Mouse (Mus musculus) spleen, adult 2 months (tissue): ENCODE results near the gene Stum. TPM values are rescaled to one million over a fixed set of nuclear protein-coding genes. Genes with fewer than 3 reads are reported as not detected.

Experiments used
- DNase-seq, 2 experiments: peaks; one replicate each; pipeline versions ENCODE4 v3.0.0 to v3.0.0-alpha.2; 2012 to 2021; ENCODE audit warnings: low spot score in 2 of 2, low read depth in 1 of 2
- H3K27ac ChIP-seq: fragments of 200-500 bp; 2 replicates; pipeline ENCODE4 v1.5.1; 2012; ENCODE audit warnings: low read length, inconsistent platforms; ENCODE audit not compliant: insufficient read depth
- H3K27me3 ChIP-seq: fragments of 200-500 bp; 2 replicates; pipeline ENCODE4 v1.6.1; 2012; ENCODE audit warnings: mild to moderate bottlenecking, moderate library complexity, low read length, inconsistent platforms; ENCODE audit not compliant: control insufficient read depth, insufficient read depth
- H3K36me3 ChIP-seq: fragments of 200-500 bp; 2 replicates; pipeline ENCODE4 v1.6.1; 2012; ENCODE audit warnings: mild to moderate bottlenecking, low read length, inconsistent platforms; ENCODE audit not compliant: control insufficient read depth, insufficient read depth
- H3K4me1 ChIP-seq: fragments of 200-500 bp; 2 replicates; pipeline ENCODE4 v1.6.1; 2011; ENCODE audit warnings: inconsistent platforms; ENCODE audit not compliant: control insufficient read depth, insufficient read depth, insufficient read length
- H3K4me3 ChIP-seq: fragments of 200-500 bp; 2 replicates; pipeline ENCODE4 v1.5.1; 2011; ENCODE audit warnings: mild to moderate bottlenecking, inconsistent platforms; ENCODE audit not compliant: insufficient read depth, insufficient read length; ENCODE audit errors: extremely low read depth
- CTCF ChIP-seq: fragments of 200-500 bp; IDR thresholded peaks from 2 replicates; pipeline ENCODE4 v1.5.1; 2011; ENCODE audit warnings: mild to moderate bottlenecking, inconsistent platforms; ENCODE audit not compliant: insufficient read depth, insufficient read length, insufficient replicate concordance; ENCODE audit errors: extremely low read depth
- POLR2A ChIP-seq: fragments of 200-500 bp; IDR thresholded peaks from 2 replicates; pipeline ENCODE4 v1.6.1; 2011; ENCODE audit warnings: low read depth, low read length, inconsistent platforms
- WGBS: fragments of 180-500 bp; shearing (Covaris S2); methylation state at CpG from one replicate; pipeline ENCODE4 v1.1.7; 2018; 5-methylcytosine and 5-hydroxymethylcytosine counted together
- polyA plus RNA-seq: library from polyadenylated mRNA; depleted of rRNA; stranded (reverse); fragments of >200 nt; gene quantifications from 2 replicates; pipeline ENCODE4 v1.2.3, GENCODE M21; 2012

Gene Stum
- polyA plus RNA-seq, 1 experiment, result 4.5 TPM

DNA sequence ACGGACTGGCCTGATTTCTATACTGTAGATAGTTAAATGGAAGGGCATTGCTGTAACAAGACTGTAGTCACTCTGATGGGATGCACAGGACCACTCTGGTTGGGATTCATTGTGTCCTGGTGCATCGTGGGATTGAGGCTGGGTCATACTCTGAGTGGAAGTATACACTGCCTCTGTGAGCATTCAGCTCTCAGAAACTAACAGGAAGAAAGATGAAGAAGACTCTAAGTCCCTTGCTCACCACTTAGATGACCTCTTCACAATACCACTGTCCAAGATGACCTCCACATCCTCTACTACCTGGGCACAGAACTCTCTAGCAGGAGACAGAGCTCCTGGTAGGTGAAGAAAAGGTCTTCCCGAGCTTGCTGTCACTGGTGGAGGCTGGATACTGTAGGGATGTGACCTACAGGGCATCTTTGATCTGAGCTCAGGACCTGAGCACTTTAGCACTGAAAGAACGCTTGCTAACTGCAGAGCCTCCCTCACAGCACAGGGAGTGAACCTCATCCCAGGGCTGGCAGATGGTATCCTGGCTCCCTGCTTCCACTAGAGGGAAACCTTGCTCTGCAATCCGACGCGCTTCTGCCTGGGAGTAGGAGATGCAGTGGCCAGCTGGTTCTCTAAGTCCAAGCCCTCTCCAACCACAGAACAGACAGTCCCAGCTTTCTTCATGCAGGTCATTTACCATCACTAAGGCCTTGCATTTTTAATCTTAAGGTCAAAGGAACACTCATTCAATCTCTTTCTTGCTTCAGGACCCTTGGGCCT, 49.3 kb downstream of the Stum start:
- Histone ChIP-seq H3K4me1 (no peaks in the 10 kb centered on the region; the same call in 1 of the 2 replicates), H3K27me3 (no peaks in the 10 kb centered on the region), H3K4me3 (no peak overlapping the region), H3K36me3 (no peaks in the 10 kb centered on the region), H3K27ac (no peak overlapping the region)
- 31% methylated on average over 7 of the region's 7 CpGs for WGBS
- peak; percentile 87; the same call in 1 of the 2 replicates for TF ChIP-seq CTCF
- no peak for TF ChIP-seq POLR2A
- peak in 1 of 2 experiments; percentile 33 for DNase-seq

DNA sequence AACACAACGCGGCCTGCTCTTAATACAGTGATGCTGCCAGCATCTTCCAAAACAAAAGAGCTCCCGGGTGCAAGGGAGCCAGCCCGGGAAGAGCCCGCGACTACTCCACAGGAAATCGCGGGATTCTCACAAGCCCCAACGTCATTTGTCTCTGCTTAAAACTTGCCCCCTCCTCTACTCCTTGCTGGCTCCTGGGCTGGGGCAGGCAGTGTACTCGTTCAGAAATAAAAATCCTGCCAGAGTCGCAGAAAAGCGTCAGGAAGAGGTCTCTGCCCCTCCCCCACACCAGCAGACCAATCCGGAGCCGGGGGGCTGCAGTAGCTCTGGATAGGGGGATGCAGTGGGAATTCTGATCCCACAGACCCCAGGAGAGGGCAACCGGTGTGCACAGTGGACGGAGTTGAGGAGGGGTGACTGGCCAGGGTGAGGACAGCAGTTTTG, 50.2 kb downstream of the Stum start:
- WGBS, result 23% methylated on average over 16 of the region's 16 CpGs
- Histone ChIP-seq H3K4me3 (no peak overlapping the region), H3K4me1 (no peaks in the 10 kb centered on the region; the same call in 1 of the 2 replicates), H3K27ac (no peak overlapping the region), H3K27me3 (no peaks in the 10 kb centered on the region), H3K36me3 (no peaks in the 10 kb centered on the region)
- TF ChIP-seq POLR2A, result no peak
- no peak for TF ChIP-seq CTCF
- DNase-seq, result no peak

DNA sequence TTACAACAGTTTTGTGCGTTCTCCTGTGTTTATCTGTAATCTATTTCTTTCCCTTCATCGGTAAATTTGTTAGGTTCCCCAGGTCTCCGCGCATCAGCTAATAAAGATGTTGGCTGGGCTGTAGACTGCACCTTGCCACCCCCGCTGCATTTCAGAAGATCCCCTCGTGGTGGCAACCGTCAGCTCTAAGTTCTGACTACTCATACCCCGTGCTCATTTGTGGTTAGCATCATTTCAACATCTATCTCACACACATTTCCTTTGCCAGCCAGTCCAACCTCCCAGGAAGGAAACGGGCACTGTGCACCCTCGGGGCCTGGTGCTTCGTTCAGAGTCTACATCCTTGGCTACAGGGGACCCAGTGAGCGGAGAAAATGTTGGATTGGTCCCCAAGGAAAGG, 51.5 kb downstream of the Stum start:
- WGBS, result 5% methylated on average over 12 of the region's 12 CpGs
- no peaks in the 10 kb centered on the region for H3K27me3 ChIP-seq
- H3K4me3 ChIP-seq, result no peak overlapping the region
- TF ChIP-seq CTCF (peak; percentile 57; the same call in 1 of the 2 replicates), POLR2A (no peak)
- no peak overlapping the region for H3K27ac ChIP-seq
- no peaks in the 10 kb centered on the region for H3K36me3 ChIP-seq
- peak; percentile 60 to 75 for DNase-seq
- H3K4me1 ChIP-seq, result peaks cover 3% of the 10 kb centered on the region

DNA sequence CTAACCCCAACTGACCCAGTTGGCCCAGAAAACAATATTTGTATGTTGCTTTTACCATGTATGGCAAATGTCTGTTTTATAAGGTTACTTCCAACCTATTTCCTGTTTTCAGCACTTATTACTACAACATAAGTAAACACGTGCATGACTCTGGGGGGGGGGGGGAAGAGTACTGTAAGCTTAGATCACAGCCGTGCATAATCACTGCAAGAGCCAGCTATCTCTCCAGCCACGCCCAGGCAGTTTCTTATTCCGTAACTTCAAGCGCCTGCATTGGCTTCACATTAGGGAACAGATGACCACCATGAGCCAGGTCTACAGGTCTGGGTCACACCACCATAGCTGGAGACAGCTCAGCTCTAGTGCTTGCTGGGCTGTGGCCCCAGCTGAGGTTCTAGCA, 53.5 kb downstream of the Stum start:
- no peaks in the 10 kb centered on the region for H3K27me3 ChIP-seq
- H3K4me1 ChIP-seq, result peaks cover 3% of the 10 kb centered on the region
- no peak for DNase-seq
- no peak overlapping the region for H3K27ac ChIP-seq
- no peaks in the 10 kb centered on the region for H3K36me3 ChIP-seq
- no peak for TF ChIP-seq CTCF
- TF ChIP-seq POLR2A, result no peak
- H3K4me3 ChIP-seq, result no peak overlapping the region
- 77% methylated on average over 5 of the region's 5 CpGs for WGBS

DNA sequence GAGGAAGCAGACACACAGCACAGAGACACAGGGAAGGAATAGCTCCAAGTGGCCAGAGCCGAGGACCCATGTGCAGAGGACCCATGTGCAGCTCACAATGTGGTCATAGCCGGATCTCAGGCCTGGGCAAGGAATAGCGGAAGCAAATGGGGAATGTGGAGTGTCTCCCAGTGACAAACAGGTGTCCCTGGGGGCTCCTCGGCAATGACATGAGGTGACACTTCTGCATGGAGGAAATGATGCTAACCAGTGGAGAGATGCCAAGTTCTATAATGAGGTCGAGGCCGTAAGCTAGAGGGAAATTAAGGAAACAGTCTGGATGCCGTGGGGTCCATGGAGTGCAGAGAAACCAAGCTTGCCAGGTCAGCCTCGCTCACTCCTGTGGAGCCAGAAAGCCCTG, 54.4 kb downstream of the Stum start:
- no peak for DNase-seq
- peaks cover 3% of the 10 kb centered on the region for H3K4me1 ChIP-seq
- H3K27me3 ChIP-seq, result no peaks in the 10 kb centered on the region
- TF ChIP-seq POLR2A (no peak), CTCF (no peak)
- WGBS, result 50% methylated on average over 8 of the region's 8 CpGs
- H3K36me3 ChIP-seq, result no peaks in the 10 kb centered on the region
- H3K27ac ChIP-seq, result no peak overlapping the region
- no peak overlapping the region for H3K4me3 ChIP-seq

DNA sequence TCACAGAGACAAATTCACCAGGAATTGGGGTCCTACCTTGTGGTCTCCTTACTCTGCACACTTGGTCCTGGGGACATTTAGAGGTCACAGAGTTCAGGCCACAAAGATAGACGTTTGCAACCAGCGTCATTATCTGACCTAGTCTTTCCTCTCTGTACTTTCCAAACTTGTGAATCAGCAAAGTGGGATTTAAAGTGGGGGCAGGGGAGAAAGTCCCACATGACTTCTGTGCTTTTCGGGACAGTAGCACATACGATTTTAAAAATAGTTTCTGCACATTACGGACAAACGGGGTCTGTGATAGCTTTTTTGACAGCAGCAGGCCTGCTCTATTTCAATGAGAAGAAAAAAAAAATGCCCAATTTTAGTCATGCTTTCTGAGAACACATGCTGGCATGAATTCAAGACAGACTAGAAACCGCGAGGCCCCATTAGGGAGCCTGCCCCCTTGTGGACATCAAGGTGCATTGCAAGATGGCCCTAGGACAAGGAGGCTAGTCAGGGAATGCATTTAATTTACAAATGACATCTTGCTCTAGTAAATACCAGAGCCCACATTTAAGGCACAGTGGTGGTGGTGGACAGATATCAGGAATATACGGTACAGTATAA, 55.1 kb downstream of the Stum start:
- Histone ChIP-seq H3K4me3 (no peak overlapping the region), H3K27ac (no peak overlapping the region), H3K4me1 (peaks cover 5% of the 10 kb centered on the region), H3K36me3 (no peaks in the 10 kb centered on the region), H3K27me3 (no peaks in the 10 kb centered on the region)
- no peak for TF ChIP-seq POLR2A
- peak; percentile 90; the same call in 1 of the 2 replicates for TF ChIP-seq CTCF
- DNase-seq, result peak; percentile 55 to 56
- WGBS, result 7% methylated on average over 9 of the region's 9 CpGs
